Mouse (Mus musculus): ENCODE results near the gene Helb. TPM values are rescaled to one million over a fixed set of nuclear protein-coding genes. Genes with fewer than 3 reads are reported as not detected.

Helb gene
- polyA plus RNA-seq, 1 experiment from 2014 or later = 3.9 TPM

DNA sequence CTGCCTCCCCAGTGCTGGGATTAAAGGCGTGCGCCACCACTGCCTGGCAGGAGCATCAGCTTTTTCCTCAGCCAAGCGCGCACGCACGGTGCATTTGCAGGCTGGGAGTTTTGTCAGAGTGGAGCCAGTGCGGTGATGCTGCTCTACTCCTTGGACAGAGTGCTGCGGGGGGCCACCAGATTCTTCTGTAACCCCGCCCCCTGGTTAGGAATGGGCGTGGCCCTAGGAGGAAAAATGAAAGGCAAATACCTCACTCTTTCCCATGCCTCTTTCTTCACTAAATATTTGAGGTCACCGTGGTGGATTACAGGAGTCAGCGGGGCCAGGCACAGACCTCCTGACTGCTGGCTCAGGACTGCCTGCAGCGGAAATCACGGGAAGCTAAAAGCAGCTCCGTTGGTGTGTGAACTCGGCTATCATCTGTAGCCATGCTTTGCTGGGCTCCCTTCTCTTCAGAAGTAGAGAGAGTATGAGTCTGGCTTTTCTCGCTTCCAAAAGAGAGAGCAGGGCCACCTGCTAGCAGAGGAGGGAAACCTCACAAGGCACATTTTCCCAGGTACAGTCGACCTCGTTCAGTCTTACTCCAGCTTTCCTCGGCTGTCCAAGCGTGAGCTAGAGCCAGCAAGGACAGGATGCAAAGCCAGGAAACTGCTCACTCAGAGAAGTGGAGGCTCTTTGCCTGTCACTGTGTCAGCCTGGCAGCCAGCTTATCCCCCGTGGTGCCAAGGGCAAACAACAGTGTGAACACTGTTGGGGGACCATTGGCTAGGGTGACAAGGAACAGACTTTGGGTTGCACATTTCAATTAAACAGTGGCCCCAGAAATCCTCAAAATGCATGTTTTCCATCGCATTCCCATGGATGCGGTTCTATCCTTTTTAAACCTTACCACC, 51.3 kb downstream of the Helb start:
- H3K9me3 ChIP-seq (ENCODE audit: control insufficient read depth, low read length) = no peaks in the 10 kb centered on the region
- no peak overlapping the region for H3K4me2 ChIP-seq (replicated peaks; ENCODE audit: low read depth, low read length)
- DNase-seq (ENCODE audit: low spot score) (no peak), ATAC-seq (ENCODE audit: low FRiP score) (no peak)
- no peak overlapping the region for H3K27ac ChIP-seq (ENCODE audit: low read depth, low read length)
- 79% methylated on average over 24 of the region's 24 CpGs for WGBS
- no peak overlapping the region for H3K4me3 ChIP-seq (ENCODE audit: low read depth, low read length)
- no peaks in the 10 kb centered on the region for H3K27me3 ChIP-seq (ENCODE audit: control insufficient read depth, insufficient read depth, low read length)
- H3K4me1 ChIP-seq (replicated peaks; ENCODE audit: control insufficient read depth, insufficient read depth, low read length) = no peaks in the 10 kb centered on the region
- no peaks in the 10 kb centered on the region for H3K36me3 ChIP-seq (ENCODE audit: control insufficient read depth, insufficient read depth, low read length)
- H3K9ac ChIP-seq (ENCODE audit: low read depth, low read length) = no peak overlapping the region

- DNase-seq (ENCODE audit: low spot score) = no peak
- no peak overlapping the region for H3K4me2 ChIP-seq (replicated peaks; ENCODE audit: low read depth, low read length)
These were observed 52.1 kb downstream of the Helb start for GRCm38 (mm10) chr10:120060579-120061237.

GRCm38 (mm10) chr10:120044714-120045234, 68.0 kb downstream of the Helb start:
- DNase-seq (ENCODE audit: low spot score) = no peak
- Histone ChIP-seq H3K4me1 (replicated peaks; ENCODE audit: control insufficient read depth, insufficient read depth, low read length) (no peaks in the 10 kb centered on the region), H3K36me3 (ENCODE audit: control insufficient read depth, insufficient read depth, low read length) (no peaks in the 10 kb centered on the region), H3K4me3 (ENCODE audit: low read depth, low read length) (no peak overlapping the region), H3K9ac (ENCODE audit: low read depth, low read length) (no peak overlapping the region), H3K9me3 (ENCODE audit: control insufficient read depth, low read length) (no peaks in the 10 kb centered on the region), H3K27me3 (ENCODE audit: control insufficient read depth, insufficient read depth, low read length) (no peaks in the 10 kb centered on the region), H3K4me2 (replicated peaks; ENCODE audit: low read depth, low read length) (no peak overlapping the region), H3K27ac (ENCODE audit: low read depth, low read length) (no peak overlapping the region)
- 54% methylated on average over 2 of the region's 2 CpGs for WGBS
- ATAC-seq (ENCODE audit: low FRiP score) = peak; percentile 71; the same call in 1 of the 2 replicates

More at GRCm38 (mm10) chr10:120060579-120061237, 52.1 kb downstream of the Helb start:
- H3K9me3 ChIP-seq (ENCODE audit: control insufficient read depth, low read length) = no peaks in the 10 kb centered on the region
- no peak overlapping the region for H3K4me3 ChIP-seq (ENCODE audit: low read depth, low read length)
- H3K4me1 ChIP-seq (replicated peaks; ENCODE audit: control insufficient read depth, insufficient read depth, low read length) = no peaks in the 10 kb centered on the region
- WGBS = 85% methylated on average over 10 of the region's 10 CpGs
- ATAC-seq (ENCODE audit: low FRiP score) = no peak
- no peaks in the 10 kb centered on the region for H3K36me3 ChIP-seq (ENCODE audit: control insufficient read depth, insufficient read depth, low read length)
- H3K27ac ChIP-seq (ENCODE audit: low read depth, low read length) = no peak overlapping the region
- no peak overlapping the region for H3K9ac ChIP-seq (ENCODE audit: low read depth, low read length)
- H3K27me3 ChIP-seq (ENCODE audit: control insufficient read depth, insufficient read depth, low read length) = no peaks in the 10 kb centered on the region

DNA sequence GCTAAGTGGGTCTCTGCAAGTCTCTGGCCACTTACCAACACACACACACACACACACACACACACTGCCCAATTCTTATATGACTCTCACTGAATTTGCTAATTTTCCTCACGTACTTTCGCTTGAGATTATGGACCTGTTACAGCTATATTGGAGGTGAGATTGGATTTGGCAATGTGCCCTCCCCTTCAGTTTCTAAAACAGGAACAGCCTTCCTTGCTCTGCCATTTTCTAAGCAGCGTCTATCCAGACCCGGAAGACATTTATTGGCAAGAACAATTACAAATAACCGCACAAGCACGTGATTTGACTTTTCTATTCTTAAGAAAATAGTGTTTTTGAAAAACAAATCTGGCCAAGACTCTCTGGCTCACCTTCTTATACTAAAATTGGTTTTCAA, 68.5 kb downstream of the Helb start:
- Histone ChIP-seq H3K36me3 (ENCODE audit: control insufficient read depth, insufficient read depth, low read length) (no peaks in the 10 kb centered on the region), H3K4me1 (replicated peaks; ENCODE audit: control insufficient read depth, insufficient read depth, low read length) (no peaks in the 10 kb centered on the region), H3K4me3 (ENCODE audit: low read depth, low read length) (no peak overlapping the region), H3K27ac (ENCODE audit: low read depth, low read length) (no peak overlapping the region), H3K9me3 (ENCODE audit: control insufficient read depth, low read length) (no peaks in the 10 kb centered on the region), H3K27me3 (ENCODE audit: control insufficient read depth, insufficient read depth, low read length) (no peaks in the 10 kb centered on the region), H3K4me2 (replicated peaks; ENCODE audit: low read depth, low read length) (no peak overlapping the region), H3K9ac (ENCODE audit: low read depth, low read length) (no peak overlapping the region)
- WGBS = 75% methylated on average over 6 of the region's 6 CpGs
- DNase-seq (ENCODE audit: low spot score) (no peak), ATAC-seq (ENCODE audit: low FRiP score) (no peak)

DNA sequence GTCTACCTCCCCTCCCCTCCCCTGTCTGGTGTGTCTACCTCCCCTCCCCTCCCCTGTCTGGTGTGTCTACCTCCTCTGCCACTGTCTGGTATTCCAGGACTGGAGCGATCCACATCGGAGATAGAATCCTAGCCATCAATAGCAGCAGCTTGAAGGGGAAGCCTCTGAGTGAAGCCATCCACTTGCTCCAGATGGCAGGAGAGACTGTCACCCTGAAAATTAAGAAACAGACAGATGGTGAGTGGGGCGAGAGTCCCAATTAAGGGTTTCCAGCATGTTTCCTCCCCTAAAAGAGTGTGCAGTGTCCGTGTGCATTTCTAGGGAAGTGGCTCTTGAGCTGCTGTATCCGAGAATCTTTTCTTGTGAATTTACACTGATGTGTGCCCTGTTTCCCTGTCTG, 74.6 kb downstream of the Helb start:
- Histone ChIP-seq H3K4me3 (ENCODE audit: low read depth, low read length) (no peak overlapping the region), H3K9me3 (ENCODE audit: control insufficient read depth, low read length) (no peaks in the 10 kb centered on the region), H3K9ac (ENCODE audit: low read depth, low read length) (no peak overlapping the region), H3K4me1 (replicated peaks; ENCODE audit: control insufficient read depth, insufficient read depth, low read length) (no peaks in the 10 kb centered on the region), H3K27me3 (ENCODE audit: control insufficient read depth, insufficient read depth, low read length) (no peaks in the 10 kb centered on the region), H3K4me2 (replicated peaks; ENCODE audit: low read depth, low read length) (no peak overlapping the region), H3K27ac (ENCODE audit: low read depth, low read length) (no peak overlapping the region), H3K36me3 (ENCODE audit: control insufficient read depth, insufficient read depth, low read length) (no peaks in the 10 kb centered on the region)
- DNase-seq (ENCODE audit: low spot score) (no peak), ATAC-seq (ENCODE audit: low FRiP score) (no peak)
- 88% methylated on average over 5 of the region's 5 CpGs for WGBS

DNA sequence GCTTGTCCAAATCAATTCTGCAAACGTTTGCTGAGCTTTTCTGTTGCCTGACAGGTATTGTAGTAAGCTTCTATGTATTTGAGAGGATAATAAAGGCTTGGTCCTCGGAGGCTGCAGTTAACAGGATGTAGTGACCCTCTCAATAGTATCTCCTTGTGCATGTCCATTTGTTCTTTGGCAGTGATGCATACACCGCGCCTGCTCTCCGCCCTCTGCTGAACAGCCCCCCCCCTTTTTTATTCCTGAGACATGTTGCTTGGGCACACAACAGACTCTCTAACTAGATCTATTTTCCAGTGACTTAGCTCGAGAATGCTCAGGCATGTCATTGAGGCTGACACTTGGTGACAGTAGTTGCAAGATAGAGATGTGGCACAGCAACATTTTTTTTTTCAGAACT, 77.0 kb downstream of the Helb start:
- no peak for DNase-seq (ENCODE audit: low spot score)
- Histone ChIP-seq H3K4me2 (replicated peaks; ENCODE audit: low read depth, low read length) (no peak overlapping the region), H3K27ac (ENCODE audit: low read depth, low read length) (no peak overlapping the region), H3K9ac (ENCODE audit: low read depth, low read length) (no peak overlapping the region), H3K9me3 (ENCODE audit: control insufficient read depth, low read length) (no peaks in the 10 kb centered on the region), H3K36me3 (ENCODE audit: control insufficient read depth, insufficient read depth, low read length) (no peaks in the 10 kb centered on the region), H3K27me3 (ENCODE audit: control insufficient read depth, insufficient read depth, low read length) (no peaks in the 10 kb centered on the region), H3K4me1 (replicated peaks; ENCODE audit: control insufficient read depth, insufficient read depth, low read length) (no peaks in the 10 kb centered on the region), H3K4me3 (ENCODE audit: low read depth, low read length) (no peak overlapping the region)
- 53% methylated on average over 6 of the region's 6 CpGs for WGBS
- no peak for ATAC-seq (ENCODE audit: low FRiP score)

- Histone ChIP-seq H3K27me3 (ENCODE audit: control insufficient read depth, insufficient read depth, low read length) (no peaks in the 10 kb centered on the region), H3K4me1 (replicated peaks; ENCODE audit: control insufficient read depth, insufficient read depth, low read length) (no peaks in the 10 kb centered on the region), H3K4me2 (replicated peaks; ENCODE audit: low read depth, low read length) (no peak overlapping the region), H3K9ac (ENCODE audit: low read depth, low read length) (no peak overlapping the region), H3K4me3 (ENCODE audit: low read depth, low read length) (no peak overlapping the region), H3K9me3 (ENCODE audit: control insufficient read depth, low read length) (no peaks in the 10 kb centered on the region), H3K27ac (ENCODE audit: low read depth, low read length) (no peak overlapping the region), H3K36me3 (ENCODE audit: control insufficient read depth, insufficient read depth, low read length) (no peaks in the 10 kb centered on the region)
- ATAC-seq (ENCODE audit: low FRiP score) (no peak), DNase-seq (ENCODE audit: low spot score) (no peak)
- WGBS = 52% methylated on average over 15 of the region's 15 CpGs
These were observed 77.5 kb downstream of the Helb start for GRCm38 (mm10) chr10:120035211-120035733.

- no peaks in the 10 kb centered on the region for H3K4me1 ChIP-seq (replicated peaks; ENCODE audit: control insufficient read depth, insufficient read depth, low read length)
- no peak overlapping the region for H3K9ac ChIP-seq (ENCODE audit: low read depth, low read length)
- H3K27me3 ChIP-seq (ENCODE audit: control insufficient read depth, insufficient read depth, low read length) = no peaks in the 10 kb centered on the region
- no peaks in the 10 kb centered on the region for H3K9me3 ChIP-seq (ENCODE audit: control insufficient read depth, low read length)
- DNase-seq (ENCODE audit: low spot score) (no peak), ATAC-seq (ENCODE audit: low FRiP score) (no peak)
- no peak overlapping the region for H3K4me2 ChIP-seq (replicated peaks; ENCODE audit: low read depth, low read length)
- no peaks in the 10 kb centered on the region for H3K36me3 ChIP-seq (ENCODE audit: control insufficient read depth, insufficient read depth, low read length)
- H3K27ac ChIP-seq (ENCODE audit: low read depth, low read length) = no peak overlapping the region
- 82% methylated on average over 9 of the region's 9 CpGs for WGBS
- no peak overlapping the region for H3K4me3 ChIP-seq (ENCODE audit: low read depth, low read length)
These were observed 78.9 kb downstream of the Helb start for GRCm38 (mm10) chr10:120033866-120034265.

Measured in hindbrain, embryonic 11.5 days (tissue).